Mouse (Mus musculus): Measurements from ENCODE around the gene Cdh22.

The Cdh22 gene

GRCm38 (mm10) chr2:165205486-165205885, 29.2 kb downstream of the Cdh22 start:
- no peak for DNase-seq

- no peak for DNase-seq
Observed at GRCm38 (mm10) chr2:165204931-165205330, 29.7 kb downstream of the Cdh22 start.

- DNase-seq: no peak
Observed at GRCm38 (mm10) chr2:165201761-165202751, 32.6 kb downstream of the Cdh22 start.

- DNase-seq: no peak
Observed at GRCm38 (mm10) chr2:165197546-165197945, 37.1 kb downstream of the Cdh22 start.

- DNase-seq: no peak
Observed at GRCm38 (mm10) chr2:165195411-165196182, 39.1 kb downstream of the Cdh22 start.

- no peak for DNase-seq
Observed at GRCm38 (mm10) chr2:165191483-165191882, 43.2 kb downstream of the Cdh22 start.

GRCm38 (mm10) chr2:165189546-165189945, 45.1 kb downstream of the Cdh22 start:
- DNase-seq: no peak

- no peak for DNase-seq
Observed at GRCm38 (mm10) chr2:165187648-165188380, 46.8 kb downstream of the Cdh22 start.

- DNase-seq: no peak
Observed at GRCm38 (mm10) chr2:165184015-165184633, 50.5 kb downstream of the Cdh22 start.

- DNase-seq: no peak
Observed at GRCm38 (mm10) chr2:165182085-165182976, 52.3 kb downstream of the Cdh22 start.

GRCm38 (mm10) chr2:165179231-165179630, 55.4 kb downstream of the Cdh22 start:
- no peak for DNase-seq

GRCm38 (mm10) chr2:165176965-165177364, 57.7 kb downstream of the Cdh22 start:
- no peak for DNase-seq

- DNase-seq: no peak
Observed at GRCm38 (mm10) chr2:165166664-165167435, 67.8 kb downstream of the Cdh22 start.

- no peak for DNase-seq
Observed at GRCm38 (mm10) chr2:165162221-165162620, 72.4 kb downstream of the Cdh22 start.

GRCm38 (mm10) chr2:165160466-165160865, 74.2 kb downstream of the Cdh22 start:
- DNase-seq: no peak

GRCm38 (mm10) chr2:165159055-165159688, 75.5 kb downstream of the Cdh22 start:
- DNase-seq: no peak

GRCm38 (mm10) chr2:165158317-165158716, 76.3 kb downstream of the Cdh22 start:
- no peak for DNase-seq

GRCm38 (mm10) chr2:165157900-165158299, 76.8 kb downstream of the Cdh22 start:
- no peak for DNase-seq

- DNase-seq: no peak
Observed at GRCm38 (mm10) chr2:165153006-165153405, 81.6 kb downstream of the Cdh22 start.

GRCm38 (mm10) chr2:165149741-165150140, 84.9 kb downstream of the Cdh22 start:
- no peak for DNase-seq

All from B cell, adult 2 months (primary cell).